Mouse (Mus musculus): ENCODE results near the gene Gm20604. TPM values are rescaled to one million over a fixed set of nuclear protein-coding genes. Genes with fewer than 3 reads are reported as not detected.

The Gm20604 gene
- total RNA-seq, 1 experiment, result 10.1 TPM

GRCm38 (mm10) chr12:102722451-102722850 lies 36.0 kb downstream of the Gm20604 start:
- in situ Hi-C loops (cut with MboI; ENCODE audit: low sequenced_read_pairs in 2 of 2, unreplicated experiment in 2 of 2), result loop anchor here in 1 of 2 experiments (10.0 kb wide), 1 partner anchor 218 kb away; no protein-coding TSS in a partner anchor
- peak overlapping the region in 1 of 2 experiments; percentile 33; a peak in 2 of 4 replicates for H3K4me3 ChIP-seq (ENCODE audit: insufficient read depth in 1 of 2, low read depth in 1 of 2, low read length in 2 of 2, poor library complexity in 1 of 2, severe bottlenecking in 1 of 2)
- no peak for TF ChIP-seq MAFK (IDR thresholded peaks at IDR 0.05; ENCODE audit: insufficient read depth, low read depth, low read length)
- no peak for TF ChIP-seq ZC3H11A (IDR thresholded peaks at IDR 0.05; ENCODE audit: borderline replicate concordance, low read depth, low read length)
- no peak for TF ChIP-seq CHD2 (IDR thresholded peaks at IDR 0.05; ENCODE audit: low read depth, low read length)
- TF ChIP-seq HCFC1 (IDR thresholded peaks at IDR 0.05; ENCODE audit: borderline replicate concordance, insufficient read depth, low read length), result no peak
- no peak for TF ChIP-seq ZNF384 (IDR thresholded peaks at IDR 0.05; ENCODE audit: low read depth, low read length)

GRCm38 (mm10) chr12:102719552-102720315 lies 38.7 kb downstream of the Gm20604 start:
- Histone ChIP-seq H3K36me3 (ENCODE audit: control insufficient read depth, insufficient read depth, low read length, poor library complexity, severe bottlenecking) (no peaks in the 10 kb centered on the region), H3K4me3 (ENCODE audit: insufficient read depth in 1 of 2, low read depth in 1 of 2, low read length in 2 of 2, poor library complexity in 1 of 2, severe bottlenecking in 1 of 2) (peak overlapping the region; percentile 37 to 49), H3K4me1 (ENCODE audit: control insufficient read depth in 2 of 2, insufficient read depth in 2 of 2, low read length in 2 of 2, poor library complexity in 1 of 2) (peaks cover 5 to 22% of the 10 kb centered on the region in 2 experiments; a peak in 3 of 4 replicates), H3K9me3 (ENCODE audit: control insufficient read depth, insufficient read depth, low read depth, low read length) (no peaks in the 10 kb centered on the region), H3K27ac (ENCODE audit: insufficient read depth, low read depth, low read length, poor library complexity, severe bottlenecking) (no peak overlapping the region; the same call in 1 of the 2 replicates), H3K9ac (ENCODE audit: insufficient read depth, low read depth, low read length, poor library complexity, severe bottlenecking) (peak overlapping the region; percentile 55; the same call in 1 of the 2 replicates)
- TF ChIP-seq ZNF384 (IDR thresholded peaks at IDR 0.05; ENCODE audit: low read depth, low read length) (no peak), MAFK (IDR thresholded peaks at IDR 0.05; ENCODE audit: insufficient read depth, low read depth, low read length) (peak; percentile 76), ZC3H11A (IDR thresholded peaks at IDR 0.05; ENCODE audit: borderline replicate concordance, low read depth, low read length) (peak; percentile 73), HCFC1 (IDR thresholded peaks at IDR 0.05; ENCODE audit: borderline replicate concordance, insufficient read depth, low read length) (no peak), CHD2 (IDR thresholded peaks at IDR 0.05; ENCODE audit: low read depth, low read length) (no peak)
- DNase-seq (ENCODE audit: low read depth, low spot score), result peak; percentile 90
- in situ Hi-C loops (cut with MboI; ENCODE audit: low sequenced_read_pairs in 2 of 2, unreplicated experiment in 2 of 2), result loop anchor here in 1 of 2 experiments (10.0 kb wide), 1 partner anchor 215 kb away; no protein-coding TSS in a partner anchor

More at GRCm38 (mm10) chr12:102722451-102722850, 36.0 kb downstream of the Gm20604 start:
- DNase-seq (ENCODE audit: low read depth, low spot score), result no peak
- Histone ChIP-seq H3K9ac (ENCODE audit: insufficient read depth, low read depth, low read length, poor library complexity, severe bottlenecking) (peak overlapping the region; percentile 3; the same call in 1 of the 2 replicates), H3K9me3 (ENCODE audit: control insufficient read depth, insufficient read depth, low read depth, low read length) (no peaks in the 10 kb centered on the region), H3K4me1 (ENCODE audit: control insufficient read depth in 2 of 2, insufficient read depth in 2 of 2, low read length in 2 of 2, poor library complexity in 1 of 2) (peaks cover 8 to 31% of the 10 kb centered on the region in 2 experiments; a peak in 3 of 4 replicates), H3K27ac (ENCODE audit: insufficient read depth, low read depth, low read length, poor library complexity, severe bottlenecking) (no peak overlapping the region), H3K36me3 (ENCODE audit: control insufficient read depth, insufficient read depth, low read length, poor library complexity, severe bottlenecking) (no peaks in the 10 kb centered on the region)

GRCm38 (mm10) chr12:102714654-102715395 lies 43.6 kb downstream of the Gm20604 start:
- H3K4me3 ChIP-seq (ENCODE audit: insufficient read depth in 1 of 2, low read depth in 1 of 2, low read length in 2 of 2, poor library complexity in 1 of 2, severe bottlenecking in 1 of 2), result no peak overlapping the region
- H3K4me1 ChIP-seq (ENCODE audit: control insufficient read depth in 2 of 2, insufficient read depth in 2 of 2, low read length in 2 of 2, poor library complexity in 1 of 2), result peaks cover 19 to 29% of the 10 kb centered on the region in 2 experiments
- TF ChIP-seq HCFC1 (IDR thresholded peaks at IDR 0.05; ENCODE audit: borderline replicate concordance, insufficient read depth, low read length) (no peak), CHD2 (IDR thresholded peaks at IDR 0.05; ENCODE audit: low read depth, low read length) (no peak), ZC3H11A (IDR thresholded peaks at IDR 0.05; ENCODE audit: borderline replicate concordance, low read depth, low read length) (no peak), ZNF384 (IDR thresholded peaks at IDR 0.05; ENCODE audit: low read depth, low read length) (no peak), MAFK (IDR thresholded peaks at IDR 0.05; ENCODE audit: insufficient read depth, low read depth, low read length) (no peak)
- H3K27ac ChIP-seq (ENCODE audit: insufficient read depth, low read depth, low read length, poor library complexity, severe bottlenecking), result peak overlapping the region; percentile 6; the same call in 1 of the 2 replicates
- DNase-seq (ENCODE audit: low read depth, low spot score), result no peak
- in situ Hi-C loops (cut with MboI; ENCODE audit: low sequenced_read_pairs in 2 of 2, unreplicated experiment in 2 of 2), result no loop called here
- no peaks in the 10 kb centered on the region for H3K36me3 ChIP-seq (ENCODE audit: control insufficient read depth, insufficient read depth, low read length, poor library complexity, severe bottlenecking)
- no peaks in the 10 kb centered on the region for H3K9me3 ChIP-seq (ENCODE audit: control insufficient read depth, insufficient read depth, low read depth, low read length)
- no peak overlapping the region for H3K9ac ChIP-seq (ENCODE audit: insufficient read depth, low read depth, low read length, poor library complexity, severe bottlenecking)

- in situ Hi-C loops (cut with MboI; ENCODE audit: low sequenced_read_pairs in 2 of 2, unreplicated experiment in 2 of 2), result no loop called here
- H3K9me3 ChIP-seq (ENCODE audit: control insufficient read depth, insufficient read depth, low read depth, low read length), result no peaks in the 10 kb centered on the region
- H3K9ac ChIP-seq (ENCODE audit: insufficient read depth, low read depth, low read length, poor library complexity, severe bottlenecking), result peak overlapping the region; percentile 19; the same call in 1 of the 2 replicates
- DNase-seq (ENCODE audit: low read depth, low spot score), result no peak
- H3K4me3 ChIP-seq (ENCODE audit: insufficient read depth in 1 of 2, low read depth in 1 of 2, low read length in 2 of 2, poor library complexity in 1 of 2, severe bottlenecking in 1 of 2), result no peak overlapping the region
- TF ChIP-seq MAFK (IDR thresholded peaks at IDR 0.05; ENCODE audit: insufficient read depth, low read depth, low read length) (no peak), ZC3H11A (IDR thresholded peaks at IDR 0.05; ENCODE audit: borderline replicate concordance, low read depth, low read length) (no peak), CHD2 (IDR thresholded peaks at IDR 0.05; ENCODE audit: low read depth, low read length) (no peak), HCFC1 (IDR thresholded peaks at IDR 0.05; ENCODE audit: borderline replicate concordance, insufficient read depth, low read length) (no peak), ZNF384 (IDR thresholded peaks at IDR 0.05; ENCODE audit: low read depth, low read length) (no peak)
- H3K36me3 ChIP-seq (ENCODE audit: control insufficient read depth, insufficient read depth, low read length, poor library complexity, severe bottlenecking), result no peaks in the 10 kb centered on the region
- no peak overlapping the region; the same call in 1 of the 2 replicates for H3K27ac ChIP-seq (ENCODE audit: insufficient read depth, low read depth, low read length, poor library complexity, severe bottlenecking)
- peaks cover 19 to 26% of the 10 kb centered on the region in 2 experiments for H3K4me1 ChIP-seq (ENCODE audit: control insufficient read depth in 2 of 2, insufficient read depth in 2 of 2, low read length in 2 of 2, poor library complexity in 1 of 2)
Measured at GRCm38 (mm10) chr12:102714116-102714515, 44.4 kb downstream of the Gm20604 start.
